Mouse (Mus musculus) heart, adult 18-20 months (tissue): ENCODE measurements at regions not wholly inside any gene's neighbourhood (a gene's known extent, or its start where the extent isn't known, plus 50 kb on each side); places are given as distances from the start of the nearest gene placed in this dataset.
"Not testable (repeated sequence)": the region's sequence is repeated elsewhere in the genome, so short reads cannot be mapped to it uniquely, and the experiment has no call there.

Experiments used
- DNase-seq, 2 experiments: peaks; one replicate each; pipeline ENCODE4 v3.0.0; 2021 to 2022; ENCODE audit warnings: mixed read lengths in 1 of 2

DNA sequence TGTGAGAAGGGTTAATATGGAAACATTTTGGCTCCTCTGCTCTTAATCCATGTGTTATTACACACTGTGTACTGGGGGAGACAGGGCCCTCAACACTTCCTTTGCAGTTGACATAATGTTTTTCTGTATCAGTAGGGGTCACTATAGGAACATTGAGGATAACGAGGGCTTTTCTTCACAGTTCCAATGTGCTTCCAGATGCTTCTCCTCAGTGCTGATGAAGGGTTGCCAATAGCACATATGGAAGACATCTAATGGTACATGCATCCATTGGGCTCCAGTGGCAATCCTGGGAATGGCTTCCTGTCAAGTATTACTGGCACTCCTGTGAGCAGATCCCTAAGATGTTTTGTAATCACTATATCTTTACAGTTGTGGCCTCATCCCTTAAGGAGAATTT lies 62.1 kb downstream of the Naa11 start:
- peak; percentile 17 to 18 for DNase-seq

DNA sequence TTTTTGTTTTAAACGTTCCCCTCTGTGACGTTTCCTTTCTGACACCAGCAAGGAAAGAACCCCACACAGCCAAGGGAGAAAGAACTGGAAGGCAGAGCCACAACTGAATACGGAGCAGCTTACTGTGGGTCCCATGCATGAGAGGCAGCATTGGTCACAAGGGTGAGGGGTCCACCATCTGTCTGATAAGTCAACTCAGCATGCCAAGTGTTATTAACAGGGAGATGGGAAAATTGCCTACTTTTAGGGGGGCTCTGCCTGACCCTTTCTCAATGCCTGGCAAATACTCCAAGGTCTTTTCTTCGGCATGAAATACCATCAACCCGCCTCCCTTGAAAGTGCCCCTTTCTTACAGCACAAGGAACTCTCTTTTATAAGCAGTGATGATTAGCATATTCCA lies 66.3 kb downstream of the Naa11 start:
- no peak for DNase-seq

- DNase-seq = no peak
Measured at GRCm38 (mm10) chr5:97323873-97324272, 68.3 kb downstream of the Naa11 start.

GRCm38 (mm10) chr5:97319816-97320487 lies 72.2 kb downstream of the Naa11 start:
- no peak for DNase-seq

GRCm38 (mm10) chr5:97306902-97307301 lies 85.3 kb downstream of the Naa11 start:
- DNase-seq = no peak

DNA sequence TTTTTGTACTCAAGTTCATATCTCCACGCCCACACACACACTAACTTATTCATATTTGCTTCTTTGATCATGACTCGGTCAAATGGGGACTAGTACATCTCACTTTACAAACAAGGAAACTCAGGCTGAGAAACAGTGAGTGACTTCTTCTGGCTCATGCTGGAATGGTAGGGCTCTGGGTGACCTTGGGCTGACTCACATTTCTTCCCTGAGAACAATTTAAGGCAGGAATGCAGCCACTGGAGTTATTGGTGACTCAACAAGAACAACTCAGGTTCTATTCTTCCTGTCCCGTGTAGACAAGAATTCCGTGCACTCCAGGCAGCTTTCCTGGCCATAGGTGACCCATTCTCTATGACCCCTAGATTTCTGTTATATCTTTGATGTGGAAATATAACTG lies 87.3 kb downstream of the Naa11 start:
- DNase-seq = no peak

DNA sequence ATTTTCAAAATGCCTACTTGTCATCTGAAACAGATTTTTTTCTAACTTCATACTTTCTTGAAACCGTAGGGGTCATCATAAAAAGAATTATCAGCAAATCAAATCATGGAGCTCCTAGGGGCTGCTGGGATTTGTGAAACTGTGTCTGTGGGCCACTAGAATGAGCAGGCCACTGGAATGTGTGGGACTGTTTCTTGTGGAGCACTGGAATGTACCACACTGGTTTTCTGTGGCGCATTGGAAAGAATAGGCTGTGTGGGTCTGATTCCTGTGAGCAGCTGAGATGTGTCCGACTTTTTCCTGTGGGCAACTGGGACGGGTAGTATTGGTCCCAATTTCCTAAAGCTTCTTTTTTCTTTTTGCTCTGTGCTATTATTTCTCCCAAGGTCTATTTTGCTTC lies 90.6 kb downstream of the Naa11 start:
- DNase-seq = no peak

DNA sequence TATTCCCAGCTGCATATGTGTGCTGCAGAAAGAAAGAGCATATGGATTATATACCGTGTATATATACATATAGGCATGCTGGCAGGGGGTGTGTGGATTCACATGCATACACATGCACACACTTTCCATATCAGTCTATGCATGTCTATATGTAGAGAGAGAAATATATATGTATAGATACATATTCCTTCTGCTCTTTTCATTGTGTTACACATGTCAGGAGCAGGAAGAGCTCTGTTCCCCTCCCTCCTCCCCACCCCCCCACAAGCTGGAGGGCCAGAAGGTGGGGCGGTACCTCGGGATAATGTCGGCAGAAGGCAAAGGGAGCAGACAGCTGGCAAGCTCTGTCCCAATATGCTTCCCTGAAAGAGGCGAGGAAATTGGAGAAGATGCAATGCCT lies 91.3 kb downstream of the Naa11 start:
- DNase-seq = no peak

DNA sequence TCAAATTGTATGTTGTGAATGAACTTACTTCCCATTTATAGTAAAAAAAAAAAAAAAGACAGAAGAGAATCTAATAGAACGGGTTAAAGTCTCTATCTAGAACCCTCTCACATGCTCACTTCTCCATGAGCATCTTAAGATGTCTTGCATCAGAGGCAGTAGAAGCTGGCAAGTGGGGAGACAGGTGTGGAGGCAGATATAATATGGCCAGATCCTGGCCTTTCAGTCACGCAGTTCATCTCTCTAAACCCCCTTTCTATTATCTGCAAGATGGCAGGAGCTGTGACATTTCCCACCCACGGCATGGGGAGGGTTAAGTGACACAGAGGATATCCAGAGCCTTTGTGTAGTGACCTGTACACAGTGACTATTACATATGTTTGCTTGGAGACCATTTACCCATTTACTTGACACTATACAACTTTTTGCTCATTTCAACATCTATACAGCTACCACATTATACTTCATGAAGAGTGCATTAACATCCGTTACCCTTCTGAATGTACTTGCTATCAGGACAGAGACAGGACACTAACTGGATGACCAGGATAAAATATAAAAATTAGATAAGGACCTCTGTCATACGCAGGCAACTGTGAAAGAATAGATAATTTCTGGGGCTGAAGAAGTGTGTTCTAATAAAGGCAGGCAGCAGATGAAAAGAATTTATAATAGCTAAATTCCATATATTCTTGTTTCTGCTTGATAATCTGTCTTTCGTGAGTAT lies 91.9 kb downstream of the Naa11 start:
- DNase-seq = no peak

GRCm38 (mm10) chr5:97299631-97300030 lies 92.5 kb downstream of the Naa11 start:
- no peak for DNase-seq

DNA sequence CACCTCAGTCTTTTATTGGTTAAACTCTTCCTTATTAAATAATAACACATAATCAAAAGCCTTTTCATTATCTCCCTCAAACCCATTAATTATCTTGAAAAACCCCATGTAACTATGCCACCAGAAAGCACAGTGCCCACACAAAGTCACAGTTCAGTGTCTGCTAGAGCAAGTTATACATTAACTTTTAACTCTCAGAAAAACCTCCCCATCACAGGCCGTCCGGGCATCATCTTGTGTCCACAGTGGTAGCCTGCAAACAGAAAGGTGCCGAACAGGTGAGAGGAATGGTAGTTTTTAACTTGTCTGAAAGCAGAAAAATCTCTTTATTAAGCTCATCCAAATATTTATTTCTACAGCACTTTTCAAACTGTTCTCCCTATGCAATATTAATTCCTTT lies 96.0 kb downstream of the Naa11 start:
- DNase-seq = no peak

DNA sequence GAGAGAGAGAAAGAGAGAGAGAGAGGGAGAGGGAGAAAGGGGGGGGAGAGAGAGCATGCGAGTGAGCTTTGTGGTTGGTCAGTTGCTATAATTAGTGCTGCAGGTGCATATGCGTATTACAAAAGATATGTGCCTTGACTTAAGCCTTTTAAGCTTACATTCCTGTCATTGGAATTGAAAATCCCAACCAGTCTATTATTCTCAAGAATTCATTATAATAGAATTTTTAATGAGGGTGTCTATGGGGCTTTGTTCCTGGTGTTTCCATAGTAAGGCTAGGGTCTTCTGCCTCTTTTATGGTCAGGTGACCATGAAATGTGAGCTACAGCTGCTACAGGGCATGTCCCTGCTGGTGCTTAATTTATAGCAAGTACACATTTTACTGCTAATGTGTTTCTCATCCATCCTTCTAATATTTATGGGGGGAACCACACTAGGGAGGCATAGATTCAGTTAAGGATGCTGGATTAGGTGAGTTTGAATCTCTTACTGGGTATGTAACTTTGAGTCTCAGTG lies 102.0 kb downstream of the Naa11 start:
- no peak for DNase-seq

DNA sequence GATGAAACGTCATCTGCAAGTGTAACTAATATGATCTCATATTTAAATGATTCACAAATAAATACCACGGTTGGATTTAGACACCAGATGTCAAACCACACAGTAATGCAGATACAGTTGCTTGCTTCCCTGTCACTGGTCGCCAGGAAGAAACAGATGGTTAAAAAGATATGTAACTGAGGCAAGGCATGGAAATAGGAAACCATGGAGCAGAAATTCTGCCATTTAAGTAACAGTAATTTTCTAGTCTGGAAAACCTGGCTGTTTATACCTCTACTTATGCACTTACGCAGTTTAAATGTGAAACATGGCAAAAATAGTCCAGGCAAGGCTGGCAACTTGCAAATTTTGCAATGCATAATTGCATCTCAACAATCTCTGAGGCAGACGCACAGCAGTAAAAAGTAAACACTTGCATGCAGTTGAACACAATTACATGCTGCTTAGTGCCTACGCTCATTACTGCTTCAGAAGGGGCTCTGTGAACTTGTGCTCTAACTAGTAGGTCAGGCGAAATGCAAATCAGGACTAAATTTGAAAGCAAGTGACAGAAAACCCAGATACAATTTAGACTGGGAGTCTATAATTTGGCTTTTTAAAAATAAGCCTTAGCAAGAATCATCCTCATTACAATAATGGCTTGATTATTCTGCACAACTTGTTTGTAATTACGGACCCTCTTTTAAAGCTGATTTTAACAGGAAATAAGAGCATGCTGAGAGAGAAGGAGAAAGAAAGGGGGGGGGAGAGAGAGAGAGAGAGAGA lies 102.6 kb downstream of the Naa11 start:
- no peak for DNase-seq

- no peak for DNase-seq
Measured at GRCm38 (mm10) chr5:97279455-97279854, 112.7 kb downstream of the Naa11 start.

- no peak for DNase-seq
Measured at GRCm38 (mm10) chr5:97277795-97278572, 114.2 kb downstream of the Naa11 start.

DNA sequence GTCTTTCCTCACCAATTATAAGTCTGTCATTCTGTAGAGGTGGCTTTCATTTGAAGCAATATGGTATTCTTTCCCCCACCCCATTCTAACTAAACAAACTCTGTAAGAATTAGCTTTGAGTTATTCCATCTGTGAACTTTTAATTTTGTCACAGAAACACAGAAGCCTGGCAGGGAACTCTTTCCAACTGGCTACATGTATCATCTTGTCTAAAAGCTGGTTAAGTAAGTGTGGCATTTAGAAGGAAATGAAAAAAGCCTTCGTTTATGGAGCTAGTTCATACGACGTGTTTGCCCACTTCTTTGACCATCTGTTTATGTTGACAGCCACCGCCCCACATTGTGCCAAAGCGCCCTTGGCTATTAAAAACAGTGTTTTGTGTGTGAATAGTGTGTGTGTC lies 115.5 kb downstream of the Naa11 start:
- DNase-seq = no peak

DNA sequence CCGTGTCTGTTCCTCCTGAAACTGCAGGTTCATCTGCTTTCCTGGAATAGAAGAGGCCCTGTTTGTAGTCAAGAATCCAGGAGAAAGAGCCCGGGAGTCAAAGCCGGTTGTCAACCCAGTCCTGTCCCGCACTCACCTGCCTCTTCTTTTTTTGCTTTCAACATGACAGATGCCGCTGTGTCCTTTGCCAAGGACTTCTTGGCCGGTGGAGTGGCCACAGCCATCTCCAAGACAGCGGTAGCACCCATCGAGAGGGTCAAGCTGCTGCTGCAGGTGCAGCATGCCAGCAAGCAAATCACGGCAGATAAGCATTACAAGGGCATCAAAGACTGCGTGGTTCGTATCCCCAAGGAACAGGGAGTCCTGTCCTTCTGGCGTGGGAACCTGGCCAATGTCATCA lies 127.5 kb downstream of the Naa11 start:
- not testable (repeated sequence) for DNase-seq

GRCm38 (mm10) chr5:97257106-97257505 lies 135.1 kb downstream of the Naa11 start:
- DNase-seq = no peak

DNA sequence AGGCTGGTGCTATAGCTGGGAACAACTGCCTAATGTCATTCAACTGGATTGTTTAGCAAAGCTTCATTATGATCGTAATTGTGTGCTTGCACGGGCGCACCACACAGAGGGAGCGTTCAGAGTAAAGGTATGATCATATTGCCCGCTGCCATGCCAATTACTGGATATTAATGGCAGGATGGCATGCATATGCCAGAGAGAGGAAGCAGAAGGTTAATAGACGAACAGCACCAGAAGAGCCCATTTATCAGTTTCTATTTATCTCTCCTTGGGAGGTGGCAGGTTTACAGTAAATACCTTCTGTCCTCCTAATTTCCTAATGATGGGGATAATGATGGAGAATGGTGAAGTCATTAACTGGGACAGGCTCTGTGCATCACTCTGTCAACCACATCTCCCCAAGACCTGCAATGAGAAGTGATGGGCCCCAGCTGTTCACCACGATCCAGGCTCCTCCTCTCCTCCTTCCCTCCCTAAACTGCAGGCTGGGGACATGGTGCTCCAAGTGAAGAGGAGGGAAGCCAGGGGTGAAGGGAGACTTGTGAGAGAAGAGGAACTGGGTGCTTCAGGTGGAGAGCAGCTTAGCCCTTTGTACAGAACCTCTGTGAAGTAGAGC lies 135.6 kb downstream of the Naa11 start:
- no peak for DNase-seq

GRCm38 (mm10) chr5:97236930-97237329 lies 125.5 kb upstream of the Paqr3 start:
- no peak for DNase-seq

DNA sequence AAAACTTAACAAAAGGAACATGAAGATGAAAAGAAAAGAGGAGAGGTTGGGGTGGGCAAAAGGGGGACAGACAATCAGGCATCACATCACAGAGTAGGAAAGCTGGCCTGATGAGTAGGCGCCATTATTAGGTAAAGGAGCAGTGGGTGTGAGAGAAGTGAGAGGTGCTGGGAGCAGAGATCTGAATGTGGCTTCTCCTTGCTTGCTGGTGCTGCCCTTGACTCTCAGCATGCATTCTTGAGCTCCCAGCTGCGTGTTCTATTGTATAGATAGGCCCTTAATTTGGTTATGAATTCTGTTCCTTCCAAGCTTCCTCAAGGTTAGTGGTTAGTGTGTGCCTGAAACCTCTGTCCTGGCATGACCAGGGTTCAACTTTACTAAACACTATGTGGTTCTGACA lies 115.0 kb upstream of the Paqr3 start:
- DNase-seq = no peak
